Mouse (Mus musculus) heart, embryonic 12.5 days (tissue): ENCODE data around the gene Gm12394. TPM values are rescaled to one million over a fixed set of nuclear protein-coding genes. Genes with fewer than 3 reads are reported as not detected.
A peak's percentile ranks its signal among the peaks of the same experiment; 100 is the strongest.
"Not testable (repeated sequence)": the region's sequence is repeated elsewhere in the genome, so short reads cannot be mapped to it uniquely, and the experiment has no call there.

ENCODE experiments used
- ATAC-seq: fragments of 200-750 bp; cut with Nextera tagmentation; 2 replicates; pipeline ENCODE4 v1.8.0; 2017; ENCODE audit warnings: moderate TSS enrichment, moderate library complexity; ENCODE audit not compliant: insufficient number of reproducible peaks, low FRiP score
- H3K27ac ChIP-seq: fragments of 300-500 bp; sonication (generic); 2 replicates; pipeline ENCODE4 v1.5.1; 2016; ENCODE audit warnings: mild to moderate bottlenecking, moderate library complexity; ENCODE audit not compliant: poor library complexity, severe bottlenecking
- H3K27me3 ChIP-seq: fragments of 300-500 bp; sonication (generic); replicated peaks from 2 replicates; pipeline ENCODE4 v1.6.1; 2016; ENCODE audit warnings: mild to moderate bottlenecking, moderate library complexity
- H3K36me3 ChIP-seq: fragments of 300-500 bp; sonication (generic); 2 replicates; pipeline ENCODE4 v1.6.1; 2016; ENCODE audit warnings: mild to moderate bottlenecking, moderate library complexity
- H3K4me1 ChIP-seq: fragments of 300-500 bp; sonication (generic); replicated peaks from 2 replicates; pipeline ENCODE4 v1.6.1; 2016; ENCODE audit warnings: mild to moderate bottlenecking
- H3K4me2 ChIP-seq: fragments of 300-500 bp; sonication (generic); 2 replicates; pipeline ENCODE4 v1.6.1; 2016; ENCODE audit warnings: mild to moderate bottlenecking, moderate library complexity
- H3K4me3 ChIP-seq: fragments of 300-500 bp; sonication (generic); 2 replicates; pipeline ENCODE4 v1.5.1; 2016; ENCODE audit warnings: mild to moderate bottlenecking
- H3K9ac ChIP-seq: fragments of 300-500 bp; sonication (generic); 2 replicates; pipeline ENCODE4 v1.6.1; 2016; ENCODE audit warnings: mild to moderate bottlenecking, moderate library complexity
- H3K9me3 ChIP-seq: fragments of 300-500 bp; sonication (generic); replicated peaks from 2 replicates; pipeline ENCODE4 v1.6.1; 2016; ENCODE audit warnings: mild to moderate bottlenecking, moderate library complexity
- WGBS: fragments of 180-500 bp; shearing (Covaris S2); methylation state at CpG from one replicate; pipeline ENCODE4 v1.1.7; 2016; 5-methylcytosine and 5-hydroxymethylcytosine counted together
- polyA plus RNA-seq: library from polyadenylated mRNA; unstranded; fragments of >200 nt; fragmentation: Nextera tagmentation; extraction: Ambion mirVana; gene quantifications from 2 replicates; pipeline ENCODE4 v1.2.1, GENCODE M21; 2016

Gene Gm12394
- polyA plus RNA-seq, 1 experiment from 2014 or later = 0.11 TPM

- Histone ChIP-seq H3K4me1 (peaks cover 5% of the 10 kb centered on the region; the same call in 1 of the 2 replicates), H3K27me3 (peaks cover 3% of the 10 kb centered on the region; the same call in 1 of the 2 replicates), H3K4me3 (no peak overlapping the region), H3K9ac (no peak overlapping the region), H3K4me2 (no peak overlapping the region), H3K27ac (peak overlapping the region; percentile 26; the same call in 1 of the 2 replicates), H3K36me3 (no peaks in the 10 kb centered on the region), H3K9me3 (no peaks in the 10 kb centered on the region)
- ATAC-seq = no peak
- WGBS = 45% methylated on average over 1 of the region's 1 CpGs
Measured at GRCm38 (mm10) chr4:42880677-42880948, 24.0 kb upstream of the Gm12394 start.

- Histone ChIP-seq H3K27ac (peak overlapping the region; percentile 26; the same call in 1 of the 2 replicates), H3K4me1 (peaks cover 5% of the 10 kb centered on the region; the same call in 1 of the 2 replicates), H3K9me3 (no peaks in the 10 kb centered on the region), H3K4me2 (no peak overlapping the region), H3K27me3 (peaks cover 3% of the 10 kb centered on the region; the same call in 1 of the 2 replicates), H3K36me3 (no peaks in the 10 kb centered on the region), H3K4me3 (no peak overlapping the region), H3K9ac (0 out of 2 replicates have a peak overlapping the region, but pooled peaks have one; percentile 12)
- 48% methylated on average over 16 of the region's 16 CpGs for WGBS
- peak; percentile 90 for ATAC-seq
Measured at GRCm38 (mm10) chr4:42879829-42880676, 23.5 kb upstream of the Gm12394 start.

- H3K4me1 ChIP-seq = peaks cover 5% of the 10 kb centered on the region; the same call in 1 of the 2 replicates
- H3K9me3 ChIP-seq = no peaks in the 10 kb centered on the region
- no peak overlapping the region for H3K4me2 ChIP-seq
- no peak overlapping the region for H3K4me3 ChIP-seq
- no peak overlapping the region for H3K9ac ChIP-seq
- 60% methylated on average over 2 of the region's 2 CpGs for WGBS
- H3K36me3 ChIP-seq = no peaks in the 10 kb centered on the region
- no peak overlapping the region for H3K27ac ChIP-seq
- H3K27me3 ChIP-seq = peaks cover 14% of the 10 kb centered on the region; the same call in 1 of the 2 replicates
- no peak for ATAC-seq
Measured at GRCm38 (mm10) chr4:42877657-42878056, 21.1 kb upstream of the Gm12394 start.

DNA sequence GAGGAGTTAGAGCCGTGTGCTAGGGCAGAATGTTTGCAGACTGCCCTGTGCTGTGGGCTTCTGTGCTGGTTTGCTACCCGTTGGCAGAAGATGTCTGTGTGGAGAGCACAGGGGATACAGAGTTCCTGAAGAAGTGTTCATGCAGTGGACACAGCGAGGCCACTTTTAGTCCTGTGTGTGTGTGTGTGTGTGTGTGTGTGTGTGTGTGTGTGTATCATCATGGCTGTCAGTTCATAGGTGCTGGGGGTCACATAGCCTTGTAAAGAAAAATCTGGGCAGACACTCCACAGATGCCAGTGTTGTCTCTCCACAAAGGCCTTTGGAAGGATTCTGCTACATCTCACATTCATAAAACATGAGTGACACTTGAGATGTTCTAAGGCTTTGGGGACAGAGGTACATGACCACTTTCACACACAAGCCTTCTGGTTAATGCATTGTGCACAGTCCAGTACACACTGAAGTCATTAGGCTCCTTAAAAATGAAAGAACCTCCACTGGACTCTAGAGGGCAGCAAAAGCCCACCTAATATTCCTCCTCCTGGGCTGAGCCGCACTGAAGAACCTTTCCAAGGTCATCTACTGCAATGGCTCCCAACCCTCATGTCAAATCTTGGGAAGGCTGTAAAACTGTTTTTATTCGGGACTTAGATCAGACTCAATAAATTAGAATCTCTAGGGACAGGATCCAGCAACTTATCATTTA is 20.2 kb upstream of the Gm12394 start:
- H3K4me1 ChIP-seq = peaks cover 5% of the 10 kb centered on the region; the same call in 1 of the 2 replicates
- H3K9me3 ChIP-seq = no peaks in the 10 kb centered on the region
- H3K27ac ChIP-seq = no peak overlapping the region
- no peak overlapping the region for H3K4me2 ChIP-seq
- H3K9ac ChIP-seq = no peak overlapping the region
- ATAC-seq = peak; percentile 80
- no peak overlapping the region for H3K4me3 ChIP-seq
- H3K27me3 ChIP-seq = peaks cover 14% of the 10 kb centered on the region; the same call in 1 of the 2 replicates
- WGBS = 29% methylated on average over 5 of the region's 5 CpGs
- H3K36me3 ChIP-seq = no peaks in the 10 kb centered on the region

DNA sequence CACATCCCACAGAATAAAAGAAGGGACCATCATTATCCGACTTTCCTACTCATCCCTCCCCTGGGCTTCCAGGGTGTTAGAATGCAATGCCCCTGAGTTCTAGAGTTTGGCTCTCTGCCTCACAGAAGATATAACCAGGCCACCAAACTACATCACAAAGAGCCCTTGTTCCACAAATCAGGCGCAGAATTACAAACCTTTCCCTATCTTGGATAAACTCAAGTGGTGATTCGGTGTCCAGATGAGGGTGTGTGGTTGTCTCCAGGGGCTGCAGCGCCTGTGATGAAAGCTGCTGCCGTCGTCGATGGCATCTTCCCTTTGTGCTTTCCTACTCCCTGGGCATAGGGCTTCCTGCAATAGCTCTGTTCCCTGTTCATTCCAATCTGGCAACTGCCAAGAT is 17.6 kb upstream of the Gm12394 start, which contains the start of gene Fam205c:
TSS of gene Fam205c (minus strand) at position 101 of the 400 bp plus-strand sequence.
- Histone ChIP-seq H3K9me3 (no peaks in the 10 kb centered on the region), H3K4me2 (no peak within 1 kb of the TSS), H3K27ac (no peak within 1 kb of the TSS), H3K9ac (no peak within 1 kb of the TSS), H3K4me3 (no peak within 1 kb of the TSS), H3K36me3 (no peaks in the 10 kb centered on the region), H3K27me3 (peaks cover 14% of the 10 kb centered on the region; the same call in 1 of the 2 replicates), H3K4me1 (no peaks in the 10 kb centered on the region)
- no peak for ATAC-seq
- WGBS = 61% methylated on average over 7 of the region's 7 CpGs

DNA sequence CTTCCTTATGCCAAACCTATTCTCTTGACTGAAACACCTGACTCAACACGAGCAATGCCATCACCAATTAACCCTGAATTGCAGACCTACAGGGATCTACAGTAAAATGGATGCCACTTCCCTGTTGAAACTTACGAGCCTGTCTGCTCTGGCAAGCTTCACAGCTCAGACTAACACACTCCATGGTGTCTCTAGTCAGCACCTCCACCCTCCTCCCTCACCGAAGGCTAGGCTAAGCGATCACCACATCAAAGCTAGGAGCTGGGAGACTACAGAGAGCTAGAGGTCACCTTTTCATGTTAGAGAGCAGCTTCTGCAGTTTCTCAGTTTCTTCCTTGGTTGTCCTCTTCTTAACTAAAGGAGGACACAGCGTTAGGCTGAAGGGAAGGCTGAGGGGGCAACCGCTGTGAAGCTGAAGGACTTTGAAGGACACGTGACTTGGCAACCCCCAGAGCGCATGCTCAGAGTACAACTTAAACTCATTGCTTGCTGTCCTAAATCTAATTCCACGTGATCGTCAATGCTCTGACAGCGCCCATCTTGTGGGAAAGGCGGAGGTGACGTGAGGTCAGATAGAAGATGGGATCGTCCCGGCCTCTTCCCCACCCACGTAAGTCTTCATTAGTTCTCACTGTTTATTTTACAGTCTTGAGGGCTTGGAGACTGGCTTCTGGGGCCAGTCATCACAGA is 16.3 kb upstream of the Gm12394 start:
- ATAC-seq = no peak
- WGBS = 72% methylated on average over 16 of the region's 16 CpGs
- Histone ChIP-seq H3K4me1 (no peaks in the 10 kb centered on the region), H3K9me3 (no peaks in the 10 kb centered on the region), H3K36me3 (no peaks in the 10 kb centered on the region), H3K4me3 (no peak overlapping the region), H3K4me2 (no peak overlapping the region), H3K27me3 (peaks cover 14% of the 10 kb centered on the region; the same call in 1 of the 2 replicates), H3K27ac (no peak overlapping the region), H3K9ac (no peak overlapping the region)

DNA sequence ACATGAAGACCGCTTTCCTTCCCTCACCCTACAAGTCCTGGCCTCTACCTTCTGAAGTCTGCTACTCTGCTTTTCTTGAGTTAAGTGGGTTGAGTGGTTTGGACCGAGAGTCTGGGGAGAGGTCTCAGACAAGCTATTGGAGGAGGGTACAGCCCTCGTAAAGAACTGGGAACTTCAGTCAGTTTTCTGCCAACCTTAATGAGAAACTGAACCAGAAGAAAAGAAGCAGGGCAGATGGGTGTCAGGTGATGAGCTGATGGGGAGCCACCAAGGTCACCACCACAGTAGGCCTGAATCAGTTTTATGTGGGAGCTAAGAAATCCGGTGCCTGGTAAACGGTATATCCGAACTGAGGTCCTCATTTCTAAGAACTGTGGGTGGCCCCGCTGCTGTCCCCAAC is 15.6 kb upstream of the Gm12394 start:
- 91% methylated on average over 7 of the region's 7 CpGs for WGBS
- no peaks in the 10 kb centered on the region for H3K4me1 ChIP-seq
- no peak overlapping the region for H3K9ac ChIP-seq
- peaks cover 14% of the 10 kb centered on the region; the same call in 1 of the 2 replicates for H3K27me3 ChIP-seq
- H3K36me3 ChIP-seq = no peaks in the 10 kb centered on the region
- H3K27ac ChIP-seq = no peak overlapping the region
- ATAC-seq = no peak
- no peak overlapping the region for H3K4me3 ChIP-seq
- H3K4me2 ChIP-seq = no peak overlapping the region
- H3K9me3 ChIP-seq = no peaks in the 10 kb centered on the region

DNA sequence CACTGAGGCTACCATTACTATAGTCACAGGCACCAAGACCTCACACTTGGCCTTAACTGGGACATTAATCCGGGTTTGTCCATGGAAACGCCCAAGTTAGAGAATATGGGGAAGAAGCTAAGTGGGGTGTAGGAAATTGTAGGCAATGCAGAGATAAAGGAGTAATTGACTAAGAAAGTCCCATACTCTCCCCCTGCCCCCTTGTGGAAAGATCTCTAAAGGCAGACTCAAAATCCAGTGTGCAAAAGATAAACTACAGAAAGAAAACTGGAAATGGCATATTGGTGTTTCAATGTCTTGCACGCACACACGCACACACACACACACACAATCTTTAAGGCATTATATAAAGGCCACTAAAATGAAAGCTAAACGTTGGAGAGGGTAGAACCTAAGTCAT is 14.2 kb upstream of the Gm12394 start:
- 79% methylated on average over 5 of the region's 5 CpGs for WGBS
- H3K27ac ChIP-seq = no peak overlapping the region
- no peak for ATAC-seq
- H3K4me2 ChIP-seq = no peak overlapping the region
- H3K27me3 ChIP-seq = 0 out of 2 replicates have a peak, but pooled peaks cover 11% of the 10 kb centered on the region
- H3K4me3 ChIP-seq = no peak overlapping the region
- H3K36me3 ChIP-seq = no peaks in the 10 kb centered on the region
- H3K9ac ChIP-seq = no peak overlapping the region
- no peaks in the 10 kb centered on the region for H3K9me3 ChIP-seq
- no peaks in the 10 kb centered on the region for H3K4me1 ChIP-seq

- H3K4me3 ChIP-seq = no peak overlapping the region
- 0 out of 2 replicates have a peak, but pooled peaks cover 5% of the 10 kb centered on the region for H3K27me3 ChIP-seq
- no peaks in the 10 kb centered on the region for H3K4me1 ChIP-seq
- no peaks in the 10 kb centered on the region for H3K9me3 ChIP-seq
- no peak overlapping the region for H3K27ac ChIP-seq
- no peaks in the 10 kb centered on the region for H3K36me3 ChIP-seq
- H3K9ac ChIP-seq = no peak overlapping the region
- ATAC-seq = no peak
- WGBS = 83% methylated on average over 5 of the region's 5 CpGs
- H3K4me2 ChIP-seq = no peak overlapping the region
Measured at GRCm38 (mm10) chr4:42868193-42868592, 11.6 kb upstream of the Gm12394 start.

DNA sequence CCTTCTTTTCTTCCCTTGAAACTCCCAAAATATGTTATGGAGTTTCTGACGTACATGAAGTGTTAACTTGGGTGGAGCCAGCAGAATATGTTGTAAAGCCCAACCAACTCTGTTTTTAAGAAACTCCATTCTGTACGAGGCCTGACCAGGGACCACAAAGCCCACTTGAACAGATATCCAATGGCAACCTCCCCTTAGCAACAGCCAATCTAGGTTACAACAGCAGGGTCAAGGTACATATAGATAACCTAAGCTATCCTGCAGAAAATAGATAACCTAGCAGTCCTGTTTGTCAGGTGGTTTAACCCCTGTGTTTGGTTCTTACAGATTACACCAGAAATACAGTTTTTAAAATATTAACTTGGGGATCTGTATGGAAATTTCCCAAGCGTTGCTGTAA is 10.8 kb upstream of the Gm12394 start:
- 49% methylated on average over 3 of the region's 3 CpGs for WGBS
- Histone ChIP-seq H3K9me3 (no peaks in the 10 kb centered on the region), H3K27ac (no peak overlapping the region), H3K27me3 (no peaks in the 10 kb centered on the region), H3K4me2 (no peak overlapping the region), H3K9ac (no peak overlapping the region), H3K36me3 (no peaks in the 10 kb centered on the region), H3K4me1 (no peaks in the 10 kb centered on the region), H3K4me3 (no peak overlapping the region)
- ATAC-seq = peak; percentile 82

DNA sequence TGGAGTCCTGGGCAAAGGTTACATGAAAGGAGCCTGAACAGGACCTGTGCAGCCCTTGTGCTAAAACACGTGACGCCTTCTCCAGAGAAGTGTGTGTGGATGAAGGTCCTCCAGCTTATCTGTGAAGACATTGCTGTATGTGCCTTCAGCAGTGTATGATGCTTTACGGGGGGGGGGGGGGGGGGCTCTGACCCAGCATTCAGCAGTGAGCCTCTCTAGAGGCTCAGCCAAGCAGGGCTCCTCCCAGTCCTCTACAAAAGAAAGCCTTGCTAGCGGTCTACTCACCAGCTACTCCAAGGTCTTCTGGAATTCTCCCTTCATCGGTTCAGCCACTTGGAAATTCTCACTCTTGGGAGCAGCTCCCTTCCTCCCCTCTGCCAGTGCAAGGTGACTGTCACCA is 6.9 kb upstream of the Gm12394 start:
- not testable (repeated sequence) for H3K9ac ChIP-seq, H3K4me1 ChIP-seq, H3K27ac ChIP-seq, H3K9me3 ChIP-seq, H3K4me3 ChIP-seq, H3K36me3 ChIP-seq, H3K4me2 ChIP-seq, H3K27me3 ChIP-seq
- ATAC-seq = peak; percentile 57; the same call in 1 of the 2 replicates
- 65% methylated on average over 5 of the region's 5 CpGs for WGBS
